Mouse (Mus musculus): ENCODE data around the gene Npas2. TPM values are rescaled to one million over a fixed set of nuclear protein-coding genes. Genes with fewer than 3 reads are reported as not detected.

Npas2 gene
- polyA plus RNA-seq, 1 experiment from 2014 or later, result 0.73 TPM

GRCm38 (mm10) chr1:39387497-39387896 is 194.0 kb downstream of the Npas2 start:
- 81% methylated on average over 4 of the region's 4 CpGs for WGBS
- Histone ChIP-seq H3K4me1 (no peaks in the 10 kb centered on the region), H3K4me2 (no peak overlapping the region), H3K27me3 (0 out of 2 replicates have a peak, but pooled peaks cover 8% of the 10 kb centered on the region), H3K9ac (peak overlapping the region; percentile 7; the same call in 1 of the 2 replicates), H3K27ac (no peak overlapping the region), H3K4me3 (no peak overlapping the region), H3K9me3 (no peaks in the 10 kb centered on the region), H3K36me3 (no peaks in the 10 kb centered on the region)
- ATAC-seq (ENCODE audit: insufficient number of reproducible peaks, insufficient read depth, low FRiP score, low TSS enrichment, low read depth), result no peak

DNA sequence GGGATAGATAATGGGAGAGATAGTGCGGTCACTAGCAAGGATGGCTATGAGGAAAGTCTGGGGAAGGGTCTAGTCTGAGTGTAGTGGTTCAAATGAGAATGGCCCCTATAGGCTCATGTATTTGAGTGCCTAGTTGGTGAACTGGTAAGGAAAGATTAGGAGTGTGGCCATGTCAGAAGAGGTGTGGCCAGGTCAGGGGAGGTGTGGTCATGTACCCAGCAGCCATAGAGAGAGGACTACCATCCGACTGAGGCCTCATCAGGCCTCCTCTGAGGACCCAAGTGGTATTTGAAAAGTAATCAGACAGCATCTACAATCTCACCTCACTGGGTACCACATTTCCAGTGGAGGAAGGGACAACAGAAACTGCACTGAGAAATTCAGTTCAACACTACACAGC is 194.6 kb downstream of the Npas2 start:
- 82% methylated on average over 2 of the region's 2 CpGs for WGBS
- H3K9me3 ChIP-seq, result no peaks in the 10 kb centered on the region

GRCm38 (mm10) chr1:39389338-39389737 is 195.8 kb downstream of the Npas2 start:
- H3K4me1 ChIP-seq, result peaks cover 4% of the 10 kb centered on the region; the same call in 1 of the 2 replicates

More for the DNA sequence above, 194.6 kb downstream of the Npas2 start:
- H3K27ac ChIP-seq, result no peak overlapping the region
- H3K36me3 ChIP-seq, result no peaks in the 10 kb centered on the region
- no peak overlapping the region for H3K9ac ChIP-seq
- no peak overlapping the region for H3K4me2 ChIP-seq
- ATAC-seq (ENCODE audit: insufficient number of reproducible peaks, insufficient read depth, low FRiP score, low TSS enrichment, low read depth), result no peak
- H3K4me3 ChIP-seq, result no peak overlapping the region
- no peaks in the 10 kb centered on the region for H3K4me1 ChIP-seq
- 0 out of 2 replicates have a peak, but pooled peaks cover 8% of the 10 kb centered on the region for H3K27me3 ChIP-seq

DNA sequence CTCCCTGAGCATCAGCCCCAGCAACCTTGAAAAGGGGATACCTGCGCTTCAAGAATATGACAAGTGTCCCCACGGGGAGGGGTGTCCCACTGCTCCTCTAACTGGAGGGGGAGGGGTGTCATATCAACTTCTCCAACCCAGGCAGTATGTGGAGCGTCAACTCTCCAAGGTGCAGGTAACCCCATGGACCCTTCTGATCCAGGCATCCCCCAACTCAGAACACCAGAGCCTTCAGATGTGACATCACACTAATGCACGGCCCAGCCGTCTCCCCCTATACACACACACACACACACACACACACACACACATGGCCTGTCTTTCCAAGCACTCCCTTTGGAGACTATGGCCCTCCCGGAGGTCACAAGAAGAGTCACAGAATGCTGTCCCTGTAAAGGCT is 198.1 kb downstream of the Npas2 start:
- Histone ChIP-seq H3K36me3 (no peaks in the 10 kb centered on the region), H3K4me2 (no peak overlapping the region), H3K4me1 (peaks cover 8% of the 10 kb centered on the region; the same call in 1 of the 2 replicates), H3K27me3 (0 out of 2 replicates have a peak, but pooled peaks cover 8% of the 10 kb centered on the region), H3K4me3 (no peak overlapping the region), H3K27ac (no peak overlapping the region), H3K9ac (no peak overlapping the region), H3K9me3 (no peaks in the 10 kb centered on the region)
- 85% methylated on average over 6 of the region's 6 CpGs for WGBS
- no peak for ATAC-seq (ENCODE audit: insufficient number of reproducible peaks, insufficient read depth, low FRiP score, low TSS enrichment, low read depth)

More at GRCm38 (mm10) chr1:39389338-39389737, 195.8 kb downstream of the Npas2 start:
- no peaks in the 10 kb centered on the region for H3K36me3 ChIP-seq
- no peaks in the 10 kb centered on the region for H3K9me3 ChIP-seq
- WGBS, result 88% methylated on average over 11 of the region's 11 CpGs
- no peak overlapping the region for H3K9ac ChIP-seq
- no peak for ATAC-seq (ENCODE audit: insufficient number of reproducible peaks, insufficient read depth, low FRiP score, low TSS enrichment, low read depth)
- no peak overlapping the region for H3K4me3 ChIP-seq
- H3K4me2 ChIP-seq, result no peak overlapping the region
- H3K27ac ChIP-seq, result no peak overlapping the region
- 0 out of 2 replicates have a peak, but pooled peaks cover 8% of the 10 kb centered on the region for H3K27me3 ChIP-seq

DNA sequence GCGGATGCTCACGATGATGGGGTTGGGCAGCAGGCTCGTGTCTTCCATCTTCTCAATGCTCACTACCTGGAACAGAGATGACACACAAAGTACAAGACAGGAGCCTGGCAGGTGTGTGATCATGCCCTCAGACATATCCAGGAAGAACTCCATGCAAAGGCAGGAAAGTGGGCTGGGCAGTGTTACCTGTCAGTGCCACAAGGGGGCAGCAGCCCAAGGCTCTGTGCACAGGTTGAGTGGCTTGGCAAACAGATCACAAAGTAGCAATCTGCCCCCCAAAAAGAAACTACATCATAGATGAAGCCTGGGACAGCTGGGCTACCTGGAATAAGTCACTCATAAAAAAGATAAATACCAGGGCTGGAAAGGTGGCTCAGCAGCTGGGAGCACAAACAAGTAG is 198.7 kb downstream of the Npas2 start:
- H3K9ac ChIP-seq, result no peak overlapping the region
- peaks cover 2% of the 10 kb centered on the region for H3K36me3 ChIP-seq
- H3K4me2 ChIP-seq, result no peak overlapping the region
- ATAC-seq (ENCODE audit: insufficient number of reproducible peaks, insufficient read depth, low FRiP score, low TSS enrichment, low read depth), result no peak
- 58% methylated on average over 3 of the region's 3 CpGs for WGBS
- peaks cover 8% of the 10 kb centered on the region; the same call in 1 of the 2 replicates for H3K4me1 ChIP-seq
- no peak overlapping the region for H3K27ac ChIP-seq
- H3K4me3 ChIP-seq, result no peak overlapping the region
- H3K9me3 ChIP-seq, result peaks cover 4% of the 10 kb centered on the region; the same call in 1 of the 2 replicates
- 0 out of 2 replicates have a peak, but pooled peaks cover 8% of the 10 kb centered on the region for H3K27me3 ChIP-seq

GRCm38 (mm10) chr1:39393217-39393867 is 199.8 kb downstream of the Npas2 start:
- no peak overlapping the region for H3K4me2 ChIP-seq
- H3K27me3 ChIP-seq, result 0 out of 2 replicates have a peak, but pooled peaks cover 8% of the 10 kb centered on the region
- 77% methylated on average over 8 of the region's 8 CpGs for WGBS
- no peak overlapping the region for H3K9ac ChIP-seq
- peaks cover 6% of the 10 kb centered on the region; the same call in 1 of the 2 replicates for H3K9me3 ChIP-seq
- no peak overlapping the region for H3K27ac ChIP-seq
- ATAC-seq (ENCODE audit: insufficient number of reproducible peaks, insufficient read depth, low FRiP score, low TSS enrichment, low read depth), result no peak
- no peak overlapping the region for H3K4me3 ChIP-seq
- peaks cover 8% of the 10 kb centered on the region; the same call in 1 of the 2 replicates for H3K4me1 ChIP-seq
- peaks cover 5% of the 10 kb centered on the region for H3K36me3 ChIP-seq

- 68% methylated on average over 10 of the region's 10 CpGs for WGBS
- ATAC-seq (ENCODE audit: insufficient number of reproducible peaks, insufficient read depth, low FRiP score, low TSS enrichment, low read depth), result no peak
These were observed 200.6 kb downstream of the Npas2 start for GRCm38 (mm10) chr1:39394096-39394495.

GRCm38 (mm10) chr1:39394650-39395049 is 201.1 kb downstream of the Npas2 start:
- 57% methylated on average over 3 of the region's 3 CpGs for whole genome bisulfite sequencing
- Histone ChIP-seq H3K27ac (no peak overlapping the region), H3K27me3 (0 out of 2 replicates have a peak, but pooled peaks cover 8% of the 10 kb centered on the region), H3K9ac (no peak overlapping the region), H3K4me1 (peaks cover 8% of the 10 kb centered on the region; the same call in 1 of the 2 replicates), H3K9me3 (peaks cover 6% of the 10 kb centered on the region; the same call in 1 of the 2 replicates), H3K4me2 (no peak overlapping the region), H3K36me3 (peaks cover 5% of the 10 kb centered on the region), H3K4me3 (no peak overlapping the region)
- ATAC-seq (ENCODE audit: insufficient number of reproducible peaks, insufficient read depth, low FRiP score, low TSS enrichment, low read depth), result no peak

More at GRCm38 (mm10) chr1:39394096-39394495, 200.6 kb downstream of the Npas2 start:
- peaks cover 5% of the 10 kb centered on the region for H3K36me3 ChIP-seq
- H3K9me3 ChIP-seq, result peaks cover 6% of the 10 kb centered on the region; the same call in 1 of the 2 replicates
- H3K4me3 ChIP-seq, result no peak overlapping the region
- no peak overlapping the region for H3K4me2 ChIP-seq
- 0 out of 2 replicates have a peak, but pooled peaks cover 8% of the 10 kb centered on the region for H3K27me3 ChIP-seq
- H3K9ac ChIP-seq, result no peak overlapping the region
- H3K4me1 ChIP-seq, result peaks cover 8% of the 10 kb centered on the region; the same call in 1 of the 2 replicates
- H3K27ac ChIP-seq, result no peak overlapping the region

- no peak for ATAC-seq (ENCODE audit: insufficient number of reproducible peaks, insufficient read depth, low FRiP score, low TSS enrichment, low read depth)
- no peak overlapping the region for H3K4me2 ChIP-seq
- H3K27ac ChIP-seq, result no peak overlapping the region
- H3K36me3 ChIP-seq, result peaks cover 5% of the 10 kb centered on the region
- 71% methylated on average over 4 of the region's 4 CpGs for WGBS
- no peak overlapping the region for H3K4me3 ChIP-seq
- H3K9ac ChIP-seq, result no peak overlapping the region
- peaks cover 6% of the 10 kb centered on the region; the same call in 1 of the 2 replicates for H3K9me3 ChIP-seq
- H3K27me3 ChIP-seq, result 0 out of 2 replicates have a peak, but pooled peaks cover 5% of the 10 kb centered on the region
- peaks cover 8% of the 10 kb centered on the region; the same call in 1 of the 2 replicates for H3K4me1 ChIP-seq
These were observed 202.8 kb downstream of the Npas2 start for GRCm38 (mm10) chr1:39396347-39396746.

GRCm38 (mm10) chr1:39398284-39398683 is 204.8 kb downstream of the Npas2 start:
- H3K9me3 ChIP-seq, result peaks cover 6% of the 10 kb centered on the region; the same call in 1 of the 2 replicates
- H3K4me2 ChIP-seq, result no peak overlapping the region
- no peak overlapping the region for H3K27ac ChIP-seq
- no peak overlapping the region for H3K9ac ChIP-seq
- H3K4me1 ChIP-seq, result peaks cover 8% of the 10 kb centered on the region; the same call in 1 of the 2 replicates
- 88% methylated on average over 6 of the region's 6 CpGs for WGBS
- no peaks in the 10 kb centered on the region for H3K27me3 ChIP-seq
- peaks cover 5% of the 10 kb centered on the region for H3K36me3 ChIP-seq
- no peak overlapping the region for H3K4me3 ChIP-seq
- no peak for ATAC-seq (ENCODE audit: insufficient number of reproducible peaks, insufficient read depth, low FRiP score, low TSS enrichment, low read depth)

DNA sequence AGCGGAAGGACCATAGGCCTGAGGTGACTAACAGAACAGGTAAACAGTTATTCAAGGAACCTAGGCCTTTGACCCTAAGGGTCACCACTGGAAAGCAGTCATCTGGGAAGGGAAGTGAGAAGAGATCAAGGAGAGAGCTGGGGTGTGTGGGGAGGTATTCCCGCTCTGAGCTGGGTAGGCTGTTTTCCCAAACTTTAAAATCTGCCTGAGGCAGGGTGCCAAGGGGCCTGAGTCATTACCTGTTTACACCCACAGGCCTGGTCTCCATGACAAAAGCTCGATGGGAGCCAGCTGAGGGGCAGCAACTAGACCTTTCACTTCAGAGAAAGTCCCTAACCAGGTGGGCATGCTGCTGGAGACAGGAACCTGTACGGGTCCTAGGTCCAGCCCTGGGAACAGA is 205.7 kb downstream of the Npas2 start:
- no peak overlapping the region for H3K4me2 ChIP-seq
- peaks cover 5% of the 10 kb centered on the region for H3K36me3 ChIP-seq
- no peak overlapping the region for H3K9ac ChIP-seq
- H3K4me1 ChIP-seq, result peaks cover 6% of the 10 kb centered on the region; the same call in 1 of the 2 replicates
- H3K9me3 ChIP-seq, result peaks cover 6% of the 10 kb centered on the region; the same call in 1 of the 2 replicates
- 77% methylated on average over 4 of the region's 4 CpGs for WGBS
- ATAC-seq (ENCODE audit: insufficient number of reproducible peaks, insufficient read depth, low FRiP score, low TSS enrichment, low read depth), result no peak
- H3K27ac ChIP-seq, result no peak overlapping the region
- no peaks in the 10 kb centered on the region for H3K27me3 ChIP-seq
- no peak overlapping the region for H3K4me3 ChIP-seq
